Mouse (Mus musculus) left cerebral cortex, postnatal 14 days (tissue): ENCODE measurements around the gene Pcgf1. TPM values are rescaled to one million over a fixed set of nuclear protein-coding genes. Genes with fewer than 3 reads are reported as not detected.
A peak's percentile ranks its signal among the peaks of the same experiment; 100 is the strongest.

Experiments used
- DNase-seq, 2 experiments: peaks; one replicate each; pipeline ENCODE4 v3.0.0; 2021 to 2022; ENCODE audit warnings: low spot score in 2 of 2, mixed read lengths in 1 of 2
- intact Hi-C: fragments of 180-260 bp; cut with DNase I; formaldehyde crosslinking; loops from one replicate; pipeline ENCODE4 v1.15.1; 2025
- total RNA-seq, 2 experiments: library from RNA; stranded (reverse); gene quantifications; 2 replicates each; pipeline ENCODE4 v1.2.3; 2021

Gene Pcgf1
- total RNA-seq, 2 experiments from 2014 or later = 21.9 to 24.3 TPM

- intact Hi-C loops = loop anchor here (1.0 kb wide), 2 partner anchors 46 to 59 kb away; partner anchors contain the start of genes Ccdc142 and Gm42688
- DNase-seq = peak in 1 of 2 experiments; percentile 46
Measured at GRCm38 (mm10) chr6:83054871-83055431, 22.7 kb upstream of the Pcgf1 start, which contains the start of gene Htra2. Gene Htra2 (minus strand): TSS chr6:83055273.

- intact Hi-C loops = no loop called here
- peak in 1 of 2 experiments; percentile 14 for DNase-seq
Measured at GRCm38 (mm10) chr6:83057790-83058189, 19.9 kb upstream of the Pcgf1 start, which contains the start of gene Dqx1. Gene Dqx1 (plus strand): TSS chr6:83057844.

- intact Hi-C loops = no loop called here
Measured at GRCm38 (mm10) chr6:83058725-83059124, 18.9 kb upstream of the Pcgf1 start.

GRCm38 (mm10) chr6:83065995-83066394, 11.7 kb upstream of the Pcgf1 start:
- intact Hi-C loops = no loop called here
- DNase-seq = no peak

More at GRCm38 (mm10) chr6:83058725-83059124, 18.9 kb upstream of the Pcgf1 start:
- no peak for DNase-seq

GRCm38 (mm10) chr6:83066441-83066840, 11.2 kb upstream of the Pcgf1 start:
- intact Hi-C loops = no loop called here
- DNase-seq = no peak

- intact Hi-C loops = no loop called here
- no peak for DNase-seq
Measured at GRCm38 (mm10) chr6:83068221-83068620, 9.4 kb upstream of the Pcgf1 start.

GRCm38 (mm10) chr6:83068706-83069487, 8.8 kb upstream of the Pcgf1 start:
- no peak for DNase-seq
- intact Hi-C loops = no loop called here

- intact Hi-C loops = no loop called here
Measured at GRCm38 (mm10) chr6:83069488-83070246, 8.0 kb upstream of the Pcgf1 start.

GRCm38 (mm10) chr6:83070247-83070310, 7.6 kb upstream of the Pcgf1 start, which contains the start of gene Tlx2:
Gene Tlx2 (minus strand): TSS chr6:83070293.
- no peak for DNase-seq
- intact Hi-C loops = no loop called here

More at GRCm38 (mm10) chr6:83069488-83070246, 8.0 kb upstream of the Pcgf1 start:
- no peak for DNase-seq

GRCm38 (mm10) chr6:83070311-83071219, 7.1 kb upstream of the Pcgf1 start:
- no peak for DNase-seq
- intact Hi-C loops = no loop called here

GRCm38 (mm10) chr6:83071220-83071619, 6.4 kb upstream of the Pcgf1 start:
- intact Hi-C loops = no loop called here
- DNase-seq = no peak

GRCm38 (mm10) chr6:83074979-83075378, 2.7 kb upstream of the Pcgf1 start:
- intact Hi-C loops = loop anchor here (5.0 kb wide), 1 partner anchor 78 kb away; no protein-coding TSS in a partner anchor

GRCm38 (mm10) chr6:83078324-83078858, 722 bp downstream of the Pcgf1 start:
- peak; percentile 98 to 99 for DNase-seq
- intact Hi-C loops = loop anchor here (5.0 kb wide), 1 partner anchor 81 kb away; no protein-coding TSS in a partner anchor

More at GRCm38 (mm10) chr6:83074979-83075378, 2.7 kb upstream of the Pcgf1 start:
- no peak for DNase-seq

- DNase-seq = no peak
- intact Hi-C loops = no loop called here
Measured at GRCm38 (mm10) chr6:83080210-83080609, 2.5 kb downstream of the Pcgf1 start.

GRCm38 (mm10) chr6:83083497-83083896, 5.8 kb downstream of the Pcgf1 start:
- intact Hi-C loops = no loop called here
- no peak for DNase-seq

GRCm38 (mm10) chr6:83084477-83084876, 6.8 kb downstream of the Pcgf1 start:
- intact Hi-C loops = no loop called here
- DNase-seq = no peak

GRCm38 (mm10) chr6:83086121-83087035, 8.7 kb downstream of the Pcgf1 start, which contains the start of gene Lbx2:
Gene Lbx2 (plus strand): TSS chr6:83086367.
- DNase-seq = no peak
- intact Hi-C loops = no loop called here
